Mouse (Mus musculus): ENCODE data around the gene Usp22. TPM values are rescaled to one million over a fixed set of nuclear protein-coding genes. Genes with fewer than 3 reads are reported as not detected.

The Usp22 gene
- polyA plus RNA-seq, 1 experiment: 29.2 TPM

GRCm38 (mm10) chr11:61102397-61103339 is 72.2 kb downstream of the Usp22 start:
- TF ChIP-seq CTCF (conservative IDR thresholded peaks at IDR 0.05; ENCODE audit: insufficient read depth, insufficient read length, low read depth, low read length) (no peak), POLR2A (IDR thresholded peaks at IDR 0.05; ENCODE audit: low read depth, low read length) (no peak)
- no peak overlapping the region for H3K27ac ChIP-seq (ENCODE audit: insufficient read depth, low read depth, low read length)
- no peaks in the 10 kb centered on the region for H3K4me1 ChIP-seq (ENCODE audit: control insufficient read depth, insufficient read depth, low read length)
- H3K27me3 ChIP-seq (replicated peaks; ENCODE audit: control insufficient read depth, insufficient read depth, low read length): no peaks in the 10 kb centered on the region
- H3K36me3 ChIP-seq (ENCODE audit: control insufficient read depth, insufficient read depth, low read length): no peaks in the 10 kb centered on the region
- H3K4me3 ChIP-seq (ENCODE audit: insufficient read depth, low read depth, low read length): no peak overlapping the region
- 79% methylated on average over 13 of the region's 13 CpGs for WGBS
- DNase-seq: no peak

Other genes starting within 250 kb of the Usp22 start
- gene Map2k3, start 243.0 kb downstream of the Usp22 start, polyA plus RNA-seq (2012; rRNA removed): 33.0 and 44.8 TPM in 2 replicates
- 4.6 and 5.7 TPM in 2 replicates for gene Kcnj12, start 152.5 kb downstream of the Usp22 start, polyA plus RNA-seq (2012; rRNA removed)
- gene Tnfrsf13b, start 48.3 kb downstream of the Usp22 start, polyA plus RNA-seq (2012; rRNA removed): 1.5 and 7.4 TPM in 2 replicates
- 1.1 and 1.3 TPM in 2 replicates for gene Aldh3a1, start 32.5 kb upstream of the Usp22 start, polyA plus RNA-seq (2012; rRNA removed)
- 106 and 112 TPM in 2 replicates for gene Aldh3a2, start 92.4 kb upstream of the Usp22 start, polyA plus RNA-seq (2012; rRNA removed)
- 0.11 and 1.5 TPM in 2 replicates for gene Slc47a2, start 167.8 kb upstream of the Usp22 start, polyA plus RNA-seq (2012; rRNA removed)
- 395 and 444 TPM in 2 replicates for gene Slc47a1, start 203.3 kb upstream of the Usp22 start, polyA plus RNA-seq (2012; rRNA removed)